Mouse (Mus musculus) gastrocnemius, adult 8-10 months (tissue): ENCODE data around the gene Erbb4. TPM values are rescaled to one million over a fixed set of nuclear protein-coding genes. Genes with fewer than 3 reads are reported as not detected.
"Not testable (repeated sequence)": the region's sequence is repeated elsewhere in the genome, so short reads cannot be mapped to it uniquely, and the experiment has no call there.

Experiments
- DNase-seq, 2 experiments: peaks; one replicate each; pipeline ENCODE4 v3.0.0; 2022; ENCODE audit warnings: low spot score in 2 of 2
- total RNA-seq, 4 experiments: library from RNA; stranded (reverse); gene quantifications; 2 replicates each; pipeline ENCODE4 v1.2.4; 2022

Erbb4 gene
- total RNA-seq, 4 experiments from 2014 or later, result 0.31 to 0.73 (median 0.46) TPM

DNA sequence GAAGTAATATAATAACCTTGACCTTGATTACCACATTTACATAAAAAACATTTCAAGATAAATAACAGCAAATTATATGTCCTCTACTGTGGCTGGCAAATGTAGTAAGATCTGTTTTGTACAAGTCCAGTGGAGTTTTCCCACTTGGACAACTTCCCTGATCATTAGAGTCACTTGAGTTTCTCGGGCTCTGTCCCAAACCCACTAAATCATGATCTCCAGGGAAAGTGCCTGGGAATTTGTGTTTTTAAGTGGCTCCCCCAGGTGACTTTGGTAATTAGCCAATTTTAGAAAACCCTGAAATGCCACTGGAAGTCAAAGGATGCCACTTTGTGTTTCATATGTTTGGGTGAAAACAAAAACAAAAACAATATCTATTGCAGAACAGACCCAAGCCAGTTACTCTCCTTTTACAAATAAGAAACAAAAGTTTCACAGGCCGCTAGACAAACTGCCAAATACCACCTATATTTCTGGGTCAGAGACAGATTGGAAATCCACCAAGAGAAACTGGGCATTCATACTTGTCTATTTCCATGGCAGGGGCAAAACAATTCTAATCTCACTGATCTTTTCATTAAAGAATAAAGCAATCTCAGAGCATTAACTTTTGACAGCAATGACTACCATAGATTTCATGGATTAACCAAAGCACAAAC is 234.8 kb downstream of the Erbb4 start:
- no peak for DNase-seq

GRCm38 (mm10) chr1:68860341-68860740 is 247.5 kb downstream of the Erbb4 start:
- no peak for DNase-seq

DNA sequence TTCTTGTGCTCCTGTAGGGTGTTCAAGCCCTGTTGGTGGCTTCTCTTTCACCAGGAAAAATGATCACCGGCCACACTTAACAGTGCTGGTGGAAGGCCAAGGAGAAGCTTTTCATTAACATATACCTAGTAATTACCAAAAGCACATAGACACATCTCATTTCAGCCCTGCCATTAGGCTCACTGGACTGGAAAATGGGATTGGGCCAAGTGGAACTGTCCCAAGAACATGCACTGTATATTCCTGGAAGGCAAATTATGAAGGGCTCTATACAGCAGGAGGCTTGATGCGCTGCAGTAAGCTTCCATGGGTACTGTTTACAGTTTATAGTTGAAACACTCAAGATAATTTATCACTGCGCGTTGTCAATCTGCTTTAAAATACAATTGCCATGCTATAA is 248.4 kb downstream of the Erbb4 start:
- DNase-seq, result no peak

DNA sequence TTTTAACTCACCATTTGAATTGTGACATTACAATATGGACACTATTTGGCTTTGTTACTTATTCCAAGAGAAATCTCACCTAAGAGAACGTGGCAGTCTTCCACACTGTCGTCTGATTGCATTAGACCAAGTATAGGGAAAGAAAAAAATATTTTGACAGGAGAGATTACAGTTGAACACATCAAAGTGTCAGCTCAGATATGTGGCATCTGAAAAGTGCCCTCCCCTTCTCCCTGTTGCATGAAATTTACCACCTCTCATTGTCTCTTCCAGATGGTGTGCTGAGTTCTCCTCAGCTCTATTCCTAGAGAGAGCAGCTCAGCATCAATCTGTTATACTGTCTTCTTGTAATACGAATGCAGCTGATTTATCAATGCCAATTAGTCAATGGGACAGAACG is 268.5 kb downstream of the Erbb4 start:
- DNase-seq, result no peak

DNA sequence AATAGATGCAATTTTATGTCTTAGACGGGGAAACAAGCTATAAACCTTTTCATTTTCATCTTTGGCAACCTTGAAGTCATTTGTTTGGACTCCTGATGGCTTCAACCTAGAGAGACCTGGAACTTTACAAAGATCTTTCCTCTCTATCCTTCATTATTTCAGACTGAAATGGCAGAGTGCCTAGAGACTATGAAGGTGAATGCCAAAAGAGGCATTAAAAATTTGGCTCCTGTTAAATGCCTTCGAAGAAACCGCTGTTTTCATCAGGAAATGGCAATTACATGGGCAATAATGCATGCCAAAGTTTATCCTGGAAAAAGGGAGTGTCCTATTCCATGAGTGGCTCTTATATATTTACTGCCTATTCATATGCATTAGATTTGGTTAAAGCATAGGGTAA is 273.2 kb downstream of the Erbb4 start:
- no peak for DNase-seq

GRCm38 (mm10) chr1:68832101-68832500 is 275.8 kb downstream of the Erbb4 start:
- no peak for DNase-seq

- no peak for DNase-seq
Observed at GRCm38 (mm10) chr1:68831575-68831974, 276.3 kb downstream of the Erbb4 start.

DNA sequence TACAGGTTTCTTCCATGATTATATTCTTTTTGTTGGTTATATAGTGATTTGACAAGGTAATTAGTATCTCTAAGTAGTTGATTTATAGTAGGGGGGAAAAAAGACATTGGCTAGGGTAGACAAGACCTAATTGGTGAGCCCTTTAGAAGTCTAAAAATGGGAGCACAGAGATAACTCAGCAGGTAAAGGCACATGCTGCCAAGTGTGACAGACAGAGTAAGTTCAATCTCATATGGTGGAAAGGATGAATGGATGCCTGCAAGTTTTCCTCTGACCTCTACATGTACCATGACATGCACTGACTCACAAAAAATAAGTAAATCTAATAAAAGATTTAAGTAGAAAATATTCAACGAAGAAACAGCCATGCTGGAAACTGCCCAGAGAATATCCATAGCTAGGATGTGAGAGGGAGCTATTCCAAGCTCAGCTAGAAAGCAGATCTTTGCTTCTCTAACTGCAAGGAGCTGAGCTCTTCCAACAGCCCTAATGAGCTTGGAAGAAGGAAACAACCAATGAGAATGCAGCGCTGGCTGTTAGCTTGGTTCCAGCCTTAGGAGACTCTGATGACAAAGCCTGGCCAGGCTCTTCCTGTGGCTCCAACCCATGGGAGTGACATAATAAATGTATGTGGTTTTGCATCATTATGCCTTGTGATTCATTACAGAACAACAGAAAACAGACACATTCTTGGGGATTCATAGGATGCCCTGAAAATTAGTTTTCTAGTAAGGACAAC is 277.2 kb downstream of the Erbb4 start:
- DNase-seq, result no peak

DNA sequence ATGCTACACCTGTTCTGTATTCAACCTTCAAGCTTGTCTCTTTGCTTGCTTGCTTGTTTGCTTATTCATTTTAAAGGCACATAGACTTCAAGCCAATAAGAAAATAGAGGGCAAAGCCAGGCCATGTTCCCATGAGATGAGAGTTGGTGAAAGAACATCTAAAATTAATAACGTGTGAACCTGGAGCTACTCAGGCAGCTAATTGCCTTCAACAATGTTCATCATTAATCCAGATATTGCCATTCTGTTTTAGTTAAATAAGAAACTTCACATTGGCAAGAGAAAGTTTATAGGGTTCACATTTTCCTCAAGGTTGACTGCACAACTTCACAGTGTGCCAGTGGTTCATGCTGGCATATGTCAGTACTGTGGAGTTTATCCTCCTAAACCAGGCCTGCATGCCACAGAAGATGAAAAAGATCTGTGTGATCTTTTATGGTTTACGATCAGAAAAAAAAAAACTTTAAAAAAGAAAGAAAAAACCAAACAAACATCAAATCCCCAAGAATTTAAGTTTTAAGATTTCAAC is 284.7 kb downstream of the Erbb4 start:
- no peak for DNase-seq

DNA sequence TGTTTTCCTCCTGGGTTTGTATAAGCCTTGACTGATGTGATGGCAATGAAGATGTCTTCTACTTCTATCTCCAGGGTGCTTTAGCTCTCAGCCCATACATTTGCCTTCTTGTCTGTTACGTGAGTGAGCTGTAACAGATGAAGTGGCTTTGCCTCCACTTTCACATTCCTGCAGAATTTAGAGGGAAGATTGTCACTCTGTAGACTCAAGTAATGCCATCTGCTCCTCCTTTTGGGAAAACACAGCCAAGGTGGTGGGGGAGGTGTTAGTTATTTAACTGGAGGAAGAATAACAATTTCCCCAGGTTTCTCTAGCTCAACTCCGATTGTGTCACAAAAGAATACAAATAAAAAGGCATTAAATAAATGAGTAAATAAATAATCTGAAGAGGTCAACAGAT is 301.1 kb downstream of the Erbb4 start:
- DNase-seq, result no peak

- DNase-seq, result no peak
Observed at GRCm38 (mm10) chr1:68787409-68788015, 320.3 kb downstream of the Erbb4 start.

DNA sequence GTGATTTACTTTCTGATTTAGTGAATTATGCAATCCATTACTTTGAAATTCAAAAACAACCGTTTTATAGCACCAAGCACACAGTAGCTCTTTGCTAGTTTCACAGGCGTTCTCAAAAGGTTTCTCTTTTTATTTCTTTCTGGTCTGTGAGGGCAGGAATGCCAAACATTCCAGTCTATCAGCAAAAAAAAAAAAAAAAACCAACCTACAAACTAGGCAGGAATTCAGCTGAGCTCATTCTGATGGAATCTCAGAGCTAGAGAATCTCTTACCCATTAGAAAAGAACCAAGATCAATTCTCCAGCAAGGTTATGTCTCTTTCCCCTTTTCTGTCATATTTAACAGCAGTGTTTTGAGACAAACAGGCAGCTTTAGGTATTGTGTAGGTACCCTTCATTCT is 327.2 kb downstream of the Erbb4 start:
- DNase-seq, result no peak

- DNase-seq, result no peak
Observed at GRCm38 (mm10) chr1:68780032-68780431, 327.8 kb downstream of the Erbb4 start.

- DNase-seq, result not testable (repeated sequence)
Observed at GRCm38 (mm10) chr1:68766095-68766494, 341.8 kb downstream of the Erbb4 start.

DNA sequence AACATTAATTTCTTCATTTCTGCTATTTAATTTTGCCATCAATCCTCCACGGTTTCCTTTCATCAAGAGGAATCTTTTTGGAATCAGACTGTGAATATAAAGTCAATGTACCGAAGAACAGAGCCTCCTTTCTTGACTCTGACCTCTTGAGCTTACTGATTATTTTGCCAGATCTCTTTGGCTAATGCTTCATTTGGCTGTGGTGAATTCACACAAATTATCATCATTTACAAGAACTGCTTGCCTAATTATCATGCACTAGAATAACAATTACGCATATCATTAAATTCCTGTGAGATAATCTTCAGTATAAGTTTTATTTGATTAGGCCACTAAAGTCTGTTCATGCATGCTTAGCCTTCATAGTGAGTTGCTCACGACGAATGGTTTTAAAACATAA is 345.4 kb downstream of the Erbb4 start:
- no peak for DNase-seq

GRCm38 (mm10) chr1:68748976-68749375 is 358.9 kb downstream of the Erbb4 start:
- no peak for DNase-seq

- no peak for DNase-seq
Observed at GRCm38 (mm10) chr1:68681478-68681877, 426.4 kb downstream of the Erbb4 start.

DNA sequence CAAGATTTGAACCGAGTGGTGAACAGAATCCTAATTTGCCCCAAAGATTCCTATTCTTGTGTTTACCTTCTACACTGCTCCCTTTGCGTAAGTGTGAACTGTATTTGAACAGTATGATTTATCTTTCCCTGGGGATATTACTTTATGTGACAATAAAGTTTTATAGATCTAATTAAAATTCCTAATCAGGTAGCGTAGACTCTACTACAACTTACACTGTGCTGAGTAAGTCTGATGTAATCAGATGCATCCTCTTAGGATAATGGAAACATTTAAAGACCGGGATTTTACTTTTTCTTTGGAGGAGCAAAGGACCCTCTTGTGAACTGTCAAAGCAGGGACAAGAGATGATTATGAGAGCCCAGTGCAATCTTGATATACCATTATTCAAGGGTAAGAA is 433.2 kb downstream of the Erbb4 start:
- no peak for DNase-seq

GRCm38 (mm10) chr1:68666831-68667601 is 440.8 kb downstream of the Erbb4 start:
- no peak for DNase-seq

- no peak for DNase-seq
Observed at GRCm38 (mm10) chr1:68590475-68590874, 517.4 kb downstream of the Erbb4 start.

DNA sequence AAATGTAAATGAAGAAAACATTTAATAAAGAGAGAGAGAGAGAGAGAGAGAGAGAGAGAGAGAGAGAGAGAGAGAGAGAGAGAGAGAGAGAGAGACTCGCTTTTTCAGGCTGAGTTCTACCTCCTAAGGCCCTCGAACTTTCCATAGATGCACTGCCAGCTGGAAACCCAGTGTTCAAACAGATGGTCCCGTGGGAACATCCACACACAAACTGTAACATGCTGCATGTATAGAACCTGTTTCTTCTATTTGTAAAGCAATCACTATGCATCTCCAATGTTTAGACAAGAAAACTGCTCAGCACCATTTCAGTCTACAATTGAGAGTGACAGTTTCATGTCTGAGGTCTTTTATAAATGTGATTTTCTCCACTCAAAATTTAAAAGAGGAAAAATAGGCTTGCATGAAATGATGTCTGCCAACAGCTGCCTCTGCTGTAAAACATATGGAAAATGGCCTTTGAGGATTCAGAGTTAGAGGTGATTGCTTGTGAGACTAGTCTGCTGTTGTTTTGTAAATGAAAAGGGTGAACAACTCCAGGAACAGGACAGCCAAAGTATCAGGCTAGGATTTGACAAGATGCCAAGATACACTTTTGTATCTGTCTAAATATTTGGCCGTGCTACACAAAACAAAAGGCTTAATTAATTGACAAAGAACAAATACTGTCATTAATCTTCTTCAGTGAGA is 533.9 kb downstream of the Erbb4 start:
- no peak for DNase-seq
